Mouse (Mus musculus) fat pad, adult 2 months (tissue): ENCODE measurements around the gene Cct7.

ENCODE experiments used
- DNase-seq: peaks from one replicate; pipeline ENCODE4 v3.0.0-alpha.2; 2011; ENCODE audit warnings: low read depth, low spot score; ENCODE audit errors: extremely low read depth

Cct7 gene

DNA sequence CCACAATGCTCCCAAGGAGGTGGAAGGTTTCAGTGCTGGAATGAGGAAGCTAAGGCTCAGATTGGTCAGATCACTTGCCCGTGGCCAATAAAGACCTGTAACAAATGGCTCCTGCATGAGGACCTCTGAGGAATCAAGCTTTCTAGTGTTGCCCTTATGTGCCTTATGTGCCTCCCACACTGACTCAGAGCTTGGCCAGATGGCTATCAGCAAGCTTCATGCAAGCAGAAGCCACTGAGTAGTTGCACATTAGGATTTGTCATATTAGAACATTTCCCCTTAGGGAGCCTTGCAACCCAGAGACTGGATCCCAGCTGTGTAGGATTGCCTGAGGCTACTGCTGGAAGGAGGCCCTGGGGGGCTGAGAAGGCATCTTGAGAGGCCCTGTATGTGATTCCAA lies 49.1 kb downstream of the Cct7 start:
- DNase-seq = no peak

GRCm38 (mm10) chr6:85501571-85502102 lies 50.3 kb downstream of the Cct7 start:
- no peak for DNase-seq

GRCm38 (mm10) chr6:85502103-85502910 lies 51.0 kb downstream of the Cct7 start:
- no peak for DNase-seq

DNA sequence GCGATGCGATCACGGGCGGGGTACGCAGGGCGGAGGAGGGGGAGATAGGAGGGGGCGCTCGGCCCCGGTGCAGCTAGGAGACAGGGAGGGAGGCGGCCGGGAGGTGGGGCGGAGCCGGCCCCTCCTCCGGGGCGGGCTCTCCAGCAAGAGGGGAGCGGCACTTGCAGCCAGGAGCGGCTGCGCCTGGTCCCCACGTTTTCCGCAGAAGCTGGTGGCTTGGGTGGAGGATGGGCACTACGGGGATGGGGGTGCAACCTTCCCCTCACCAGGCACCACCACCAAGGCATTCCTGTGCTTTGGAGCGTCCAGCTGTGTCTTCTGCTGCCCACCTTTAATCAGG lies 51.6 kb downstream of the Cct7 start, which contains the start of gene Fbxo41:
Gene Fbxo41 (minus strand): TSS at position 84 of the 340 bp plus-strand sequence.
- DNase-seq = no peak

DNA sequence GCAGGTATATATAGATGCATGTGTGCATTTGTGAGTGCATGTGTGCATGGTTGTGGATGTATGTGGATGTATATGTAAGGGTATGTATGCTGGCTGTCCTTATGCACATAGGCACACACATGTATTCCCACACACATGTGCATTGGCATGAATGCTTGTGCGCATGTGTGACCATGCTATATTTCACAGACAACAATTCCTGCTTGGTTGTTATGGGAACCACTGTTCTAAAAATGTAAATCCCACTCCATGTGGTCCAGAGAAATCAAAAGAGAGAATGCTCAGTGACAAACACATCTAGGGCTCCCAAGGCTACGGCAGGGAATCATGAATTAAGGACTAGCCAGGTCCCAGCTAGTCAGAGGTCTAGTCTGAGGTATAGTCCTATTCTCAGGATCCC lies 53.6 kb downstream of the Cct7 start:
- DNase-seq = no peak

GRCm38 (mm10) chr6:85508602-85509001 lies 57.3 kb downstream of the Cct7 start:
- DNase-seq = no peak

- no peak for DNase-seq
Observed at GRCm38 (mm10) chr6:85510476-85510875, 59.2 kb downstream of the Cct7 start.

- DNase-seq = no peak
Observed at GRCm38 (mm10) chr6:85511286-85512055, 60.2 kb downstream of the Cct7 start.

- no peak for DNase-seq
Observed at GRCm38 (mm10) chr6:85512056-85512440, 60.7 kb downstream of the Cct7 start.

DNA sequence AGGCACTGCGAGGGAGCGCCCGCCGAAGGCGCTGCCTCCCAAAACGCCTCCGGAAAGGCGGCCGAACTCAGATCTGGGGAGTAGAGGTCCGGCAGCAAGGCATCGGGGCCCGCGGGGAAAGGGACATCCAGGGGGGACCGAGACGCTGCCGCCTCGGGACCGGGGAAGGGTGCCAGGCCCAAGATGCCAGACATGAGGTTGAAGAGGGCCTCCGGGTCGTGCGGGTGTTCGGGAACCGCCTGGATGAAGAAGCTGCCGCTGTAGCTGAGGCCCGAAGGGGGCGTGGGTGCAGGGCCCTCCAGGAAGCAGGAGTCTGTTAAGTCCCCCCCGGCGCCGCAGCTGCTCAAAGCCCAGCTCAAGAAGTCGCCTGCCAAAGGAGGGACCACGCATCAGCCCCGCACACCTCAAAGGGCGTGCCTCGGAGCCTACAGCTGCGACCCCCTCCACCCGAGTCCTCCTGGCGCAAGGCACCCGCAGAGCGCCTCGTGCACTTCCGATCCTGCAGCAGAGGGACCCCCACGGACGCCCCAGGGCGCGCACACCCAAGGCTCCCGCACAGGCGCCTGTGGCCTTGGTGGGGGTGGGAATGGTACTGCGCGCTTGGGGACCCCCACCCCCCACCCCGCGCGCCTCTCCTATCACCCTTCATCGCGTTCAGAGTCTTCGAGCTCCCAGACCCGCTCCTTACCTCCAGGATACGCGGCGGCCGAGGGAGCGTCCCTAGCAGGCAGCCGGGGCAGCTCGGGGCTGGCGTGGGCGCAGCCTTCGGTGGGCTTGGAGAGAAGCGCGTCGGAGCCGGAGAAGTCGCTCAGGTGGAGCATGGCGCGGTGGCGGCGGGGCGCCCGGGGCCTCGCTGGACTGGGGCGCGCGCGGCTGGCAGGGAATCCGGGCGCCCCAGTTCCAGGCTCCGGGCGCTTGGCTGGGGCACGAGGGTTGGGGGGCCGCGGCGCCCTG lies 61.5 kb downstream of the Cct7 start:
- no peak for DNase-seq

DNA sequence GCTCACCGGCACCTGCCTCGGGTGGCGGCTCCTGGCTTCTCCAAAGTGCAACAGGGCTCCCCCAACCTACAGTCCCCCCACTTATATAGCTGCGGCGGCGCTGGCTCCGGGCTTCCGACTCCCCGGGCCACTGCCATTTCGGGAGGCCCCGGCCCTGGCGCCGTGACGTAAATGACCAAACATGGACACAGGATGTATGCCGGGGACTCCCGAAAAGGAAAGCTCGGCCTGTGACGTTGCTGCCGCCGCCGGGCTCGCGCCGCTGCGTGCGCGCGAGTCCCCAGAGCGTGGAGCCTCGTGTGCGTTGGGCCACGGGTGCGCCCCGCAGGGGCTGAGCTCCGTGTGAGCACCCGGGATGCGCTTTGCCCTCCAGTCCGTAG lies 62.2 kb downstream of the Cct7 start, which contains the start of gene Egr4:
Gene Egr4 (minus strand): TSS at position 59 of the 380 bp plus-strand sequence.
- DNase-seq = no peak

- no peak for DNase-seq
Observed at GRCm38 (mm10) chr6:85515941-85516340, 64.6 kb downstream of the Cct7 start.
